Mouse (Mus musculus) thymus, adult 2 months (tissue): Measurements from ENCODE around the gene Oog4. TPM values are rescaled to one million over a fixed set of nuclear protein-coding genes. Genes with fewer than 3 reads are reported as not detected.

Experiments used
- DNase-seq: peaks from one replicate; pipeline ENCODE4 v3.0.0; 2021
- H3K27ac ChIP-seq: fragments of 200-500 bp; 2 replicates; pipeline ENCODE4 v1.5.1; 2012; ENCODE audit warnings: low read length, control low read depth; ENCODE audit not compliant: control insufficient read depth, insufficient read depth
- H3K27me3 ChIP-seq: fragments of 200-500 bp; 2 replicates; pipeline ENCODE4 v1.6.1; 2012; ENCODE audit warnings: mild to moderate bottlenecking, low read length, moderate library complexity, mixed read lengths; ENCODE audit not compliant: control insufficient read depth, insufficient read depth
- H3K36me3 ChIP-seq: fragments of 200-500 bp; 2 replicates; pipeline ENCODE4 v1.6.1; 2012; ENCODE audit warnings: mild to moderate bottlenecking, low read length, moderate library complexity; ENCODE audit not compliant: control insufficient read depth, insufficient read depth
- H3K4me1 ChIP-seq: fragments of 200-500 bp; replicated peaks from 2 replicates; pipeline ENCODE4 v1.6.1; 2012; ENCODE audit warnings: low read length; ENCODE audit not compliant: control insufficient read depth, insufficient read depth
- H3K4me3 ChIP-seq: fragments of 200-500 bp; 2 replicates; pipeline ENCODE4 v1.5.1; 2012; ENCODE audit warnings: mild to moderate bottlenecking, low read length, control low read depth, moderate library complexity; ENCODE audit not compliant: control insufficient read depth, insufficient read depth
- CTCF ChIP-seq: fragments of 200-500 bp; IDR thresholded peaks from 2 replicates; pipeline ENCODE4 v1.5.1; 2012; ENCODE audit warnings: mild to moderate bottlenecking, control low read depth, low read length, moderate library complexity, borderline replicate concordance; ENCODE audit not compliant: control insufficient read depth, poor library complexity, insufficient read depth; ENCODE audit errors: extremely low read depth
- POLR2A ChIP-seq: fragments of 200-500 bp; IDR thresholded peaks from 2 replicates; pipeline ENCODE4 v1.6.1; 2012; ENCODE audit warnings: mild to moderate bottlenecking, low read length, control low read depth, moderate library complexity; ENCODE audit not compliant: control insufficient read depth, poor library complexity, insufficient read depth; ENCODE audit errors: extremely low read depth
- WGBS: fragments of 180-500 bp; shearing (Covaris S2); methylation state at CpG from one replicate; pipeline ENCODE4 v1.1.7; 2018; 5-methylcytosine and 5-hydroxymethylcytosine counted together
- polyA plus RNA-seq: library from polyadenylated mRNA; depleted of rRNA; stranded (reverse); fragments of >200 nt; gene quantifications from 2 replicates; pipeline ENCODE4 v1.2.3, GENCODE M21; 2012; rRNA removed

Oog4 gene
- polyA plus RNA-seq, 1 experiment = not detected

DNA sequence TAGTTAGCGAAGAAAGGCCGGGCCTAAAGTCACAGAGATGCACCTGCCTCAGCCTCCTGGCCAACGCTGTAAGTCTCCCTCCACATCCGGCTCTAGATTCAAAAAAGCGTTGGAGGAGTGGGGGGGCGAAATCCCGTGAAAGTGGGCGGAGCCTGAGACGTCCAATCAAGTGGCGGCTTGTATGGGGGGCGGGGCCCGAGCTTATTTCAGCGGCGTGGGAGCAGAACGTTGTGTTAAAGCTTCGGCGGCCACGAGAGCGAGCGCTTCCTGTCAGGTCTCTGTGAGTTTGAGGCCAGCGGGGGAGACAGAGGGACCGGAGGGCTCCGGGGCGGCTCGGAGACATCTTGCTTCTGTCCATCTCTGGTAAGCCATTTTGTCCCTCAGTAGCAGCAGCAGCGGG lies 55.9 kb downstream of the Oog4 start, which contains the start of gene Pramel1:
Gene Pramel1 (plus strand): TSS at position 248 of the 400 bp plus-strand sequence.
- no peak within 1 kb of the TSS for H3K4me3 ChIP-seq
- no peaks in the 10 kb centered on the region for H3K27me3 ChIP-seq
- no peaks in the 10 kb centered on the region for H3K36me3 ChIP-seq
- H3K27ac ChIP-seq = no peak within 1 kb of the TSS
- no peak for TF ChIP-seq CTCF
- no peak for TF ChIP-seq POLR2A
- no peak for DNase-seq
- H3K4me1 ChIP-seq = no peaks in the 10 kb centered on the region
- WGBS = 86% methylated on average over 26 of the region's 26 CpGs

DNA sequence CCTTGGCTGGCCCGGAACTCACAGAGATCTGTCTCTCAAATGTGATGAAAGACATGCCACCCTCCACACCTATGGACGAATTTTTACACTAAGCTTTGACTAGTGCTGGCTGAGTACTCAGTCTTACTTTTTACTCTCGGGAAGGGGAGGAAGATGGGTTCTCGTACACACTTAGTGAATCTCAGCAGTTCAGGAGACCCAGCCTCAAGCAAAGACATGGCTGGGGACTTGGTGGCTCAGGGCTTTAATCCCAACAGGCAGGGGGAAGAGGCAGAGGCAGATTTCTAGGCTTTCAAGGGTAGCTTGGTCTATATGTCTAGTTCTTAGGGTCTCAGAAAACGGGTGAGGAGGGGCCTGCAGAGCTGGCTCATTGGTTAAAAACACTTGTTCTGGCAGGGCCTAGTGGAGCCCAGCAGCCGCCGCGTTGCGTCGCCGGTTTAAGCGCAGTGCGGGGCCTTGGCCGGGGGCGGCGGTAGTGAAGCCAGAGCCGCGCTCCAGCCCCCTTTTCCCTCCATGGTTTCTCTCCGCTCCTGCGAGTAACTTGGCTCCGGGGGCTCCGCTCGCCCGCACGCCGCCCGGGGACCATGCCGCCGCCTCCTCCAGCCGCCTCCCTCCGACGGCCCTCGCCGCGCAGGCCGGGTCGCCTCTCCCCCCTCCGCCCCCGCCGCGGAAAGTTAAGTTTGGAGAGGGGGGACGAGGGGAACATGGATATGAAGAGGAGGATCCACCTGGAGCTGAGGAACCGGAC lies 61.0 kb downstream of the Oog4 start:
- H3K36me3 ChIP-seq = no peaks in the 10 kb centered on the region
- no peak overlapping the region for H3K4me3 ChIP-seq
- no peak overlapping the region for H3K27ac ChIP-seq
- no peak for TF ChIP-seq POLR2A
- no peak for TF ChIP-seq CTCF
- no peaks in the 10 kb centered on the region; the same call in 1 of the 2 replicates for H3K27me3 ChIP-seq
- DNase-seq = peak; percentile 16
- no peaks in the 10 kb centered on the region for H3K4me1 ChIP-seq
- WGBS = 10% methylated on average over 43 of the region's 43 CpGs

Other genes with a start within 250 kb of the Oog4 start
- 26.5 and 26.8 TPM in 2 replicates for gene Prdm2, start 237.3 kb downstream of the Oog4 start, polyA plus RNA-seq
- 2.1 and 2.2 TPM in 2 replicates for gene Pdpn, start 150.8 kb downstream of the Oog4 start, polyA plus RNA-seq
- 0.11 and 0.19 TPM in 2 replicates for gene Lrrc38, start 100.6 kb downstream of the Oog4 start, polyA plus RNA-seq
- not detected in 2 replicates for gene Pramel1, start 55.9 kb downstream of the Oog4 start, polyA plus RNA-seq
- 13.6 and 14.2 TPM in 2 replicates for gene Pramef8, start 37.9 kb downstream of the Oog4 start, polyA plus RNA-seq
- 0.05 and 0.08 TPM in 2 replicates for gene Gm13043, start 61.0 kb upstream of the Oog4 start, polyA plus RNA-seq
- not detected in 2 replicates for gene Gm13040, start 85.6 kb upstream of the Oog4 start, polyA plus RNA-seq
- not detected in 2 replicates for gene BC080695, start 101.4 kb upstream of the Oog4 start, polyA plus RNA-seq
- gene Gm13057, start 101.4 kb upstream of the Oog4 start, polyA plus RNA-seq = not detected in 2 replicates
- not detected in 2 replicates for gene Gm13083, start 164.7 kb upstream of the Oog4 start, polyA plus RNA-seq
- not detected in 2 replicates for gene Gm13088, start 206.9 kb upstream of the Oog4 start, polyA plus RNA-seq